Mouse (Mus musculus): ENCODE measurements around the gene Card19. TPM values are rescaled to one million over a fixed set of nuclear protein-coding genes. Genes with fewer than 3 reads are reported as not detected.

Card19 gene
- polyA plus RNA-seq, 1 experiment from 2014 or later: 27.4 TPM

DNA sequence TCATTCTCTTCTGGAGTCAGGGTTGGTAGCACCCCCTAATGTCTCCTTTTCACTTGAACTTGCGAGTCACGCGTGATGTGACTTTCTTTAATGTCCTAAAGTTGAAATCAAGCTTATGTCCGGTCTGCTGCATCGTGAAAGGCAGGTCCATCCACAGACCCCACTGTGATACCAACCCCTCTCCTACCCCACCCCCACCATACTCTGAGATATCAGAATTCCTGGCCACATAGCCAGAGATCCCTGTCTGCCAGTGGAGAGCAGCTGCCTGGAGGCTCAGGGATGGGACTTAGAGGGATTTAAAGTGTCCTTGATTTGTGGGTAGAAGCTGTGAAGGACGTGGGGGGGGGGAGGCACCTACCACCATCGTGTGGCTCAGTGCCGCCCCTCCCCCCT is 32.6 kb upstream of the Card19 start, which contains the start of gene Susd3:
TSS of gene Susd3 (minus strand) at position 240 of the 396 bp plus-strand sequence.
- Histone ChIP-seq H3K27me3 (ENCODE audit: control insufficient read depth, insufficient read depth, low read length) (peaks cover 23% of the 10 kb centered on the region), H3K9me3 (ENCODE audit: control insufficient read depth, low read length) (no peaks in the 10 kb centered on the region), H3K4me2 (replicated peaks; ENCODE audit: low read depth, low read length) (peak within 1 kb of the TSS; percentile 55), H3K4me1 (replicated peaks; ENCODE audit: control insufficient read depth, insufficient read depth, low read length) (peaks cover 4% of the 10 kb centered on the region; the same call in 1 of the 2 replicates), H3K27ac (ENCODE audit: low read depth, low read length) (no peak within 1 kb of the TSS), H3K36me3 (ENCODE audit: control insufficient read depth, insufficient read depth, low read length) (no peaks in the 10 kb centered on the region), H3K9ac (ENCODE audit: low read depth, low read length) (no peak within 1 kb of the TSS), H3K4me3 (ENCODE audit: low read depth, low read length) (peak within 1 kb of the TSS; percentile 29)
- ATAC-seq (ENCODE audit: low FRiP score) (no peak), DNase-seq (ENCODE audit: low spot score) (no peak)
- WGBS: 12% methylated on average over 7 of the region's 8 CpGs

DNA sequence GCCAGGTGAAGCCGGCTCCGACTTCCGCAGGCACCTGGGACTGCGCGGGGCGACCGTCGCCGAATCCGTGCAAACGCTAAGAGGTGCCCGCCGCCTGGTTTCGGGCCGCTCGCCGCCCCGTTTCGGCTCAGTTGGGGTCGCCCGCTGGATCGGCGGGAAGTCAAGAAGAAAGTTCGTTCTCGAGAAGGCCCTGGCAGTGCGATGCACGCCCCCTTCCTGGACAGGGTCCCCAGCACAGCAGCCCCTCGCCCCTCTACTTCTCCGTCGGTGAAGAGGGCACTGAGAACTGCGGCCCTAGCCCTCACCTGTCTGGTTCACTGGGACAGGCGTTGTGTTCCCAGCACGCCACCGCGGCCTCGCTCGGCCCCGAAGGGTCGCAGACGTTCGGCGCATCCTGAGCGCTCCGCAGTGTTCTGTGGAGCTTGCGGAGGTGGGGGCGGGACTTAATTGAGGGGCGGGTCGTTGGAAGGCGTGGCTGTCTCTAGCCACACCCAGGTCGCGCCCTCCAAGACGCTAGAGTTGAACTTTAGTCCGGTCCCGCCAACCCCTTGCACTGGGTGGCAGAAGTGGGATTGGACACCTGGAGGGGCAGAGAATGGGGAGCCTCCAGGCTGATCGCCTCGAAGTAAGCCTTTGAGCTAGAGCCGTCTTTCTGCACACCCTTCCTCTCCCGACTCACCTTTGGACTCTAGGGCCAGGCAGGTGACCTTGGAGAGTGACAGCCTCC is 32.1 kb upstream of the Card19 start:
- WGBS: 2% methylated on average over 58 of the region's 58 CpGs
- Histone ChIP-seq H3K9ac (ENCODE audit: low read depth, low read length) (no peak overlapping the region), H3K27ac (ENCODE audit: low read depth, low read length) (no peak overlapping the region), H3K27me3 (ENCODE audit: control insufficient read depth, insufficient read depth, low read length) (peaks cover 23% of the 10 kb centered on the region), H3K9me3 (ENCODE audit: control insufficient read depth, low read length) (no peaks in the 10 kb centered on the region), H3K4me2 (replicated peaks; ENCODE audit: low read depth, low read length) (peak overlapping the region; percentile 55), H3K36me3 (ENCODE audit: control insufficient read depth, insufficient read depth, low read length) (no peaks in the 10 kb centered on the region), H3K4me1 (replicated peaks; ENCODE audit: control insufficient read depth, insufficient read depth, low read length) (peaks cover 4% of the 10 kb centered on the region; the same call in 1 of the 2 replicates), H3K4me3 (ENCODE audit: low read depth, low read length) (peak overlapping the region; percentile 29)
- peak; percentile 43; the same call in 1 of the 2 replicates for ATAC-seq (ENCODE audit: low FRiP score)
- DNase-seq (ENCODE audit: low spot score): peak; percentile 54

DNA sequence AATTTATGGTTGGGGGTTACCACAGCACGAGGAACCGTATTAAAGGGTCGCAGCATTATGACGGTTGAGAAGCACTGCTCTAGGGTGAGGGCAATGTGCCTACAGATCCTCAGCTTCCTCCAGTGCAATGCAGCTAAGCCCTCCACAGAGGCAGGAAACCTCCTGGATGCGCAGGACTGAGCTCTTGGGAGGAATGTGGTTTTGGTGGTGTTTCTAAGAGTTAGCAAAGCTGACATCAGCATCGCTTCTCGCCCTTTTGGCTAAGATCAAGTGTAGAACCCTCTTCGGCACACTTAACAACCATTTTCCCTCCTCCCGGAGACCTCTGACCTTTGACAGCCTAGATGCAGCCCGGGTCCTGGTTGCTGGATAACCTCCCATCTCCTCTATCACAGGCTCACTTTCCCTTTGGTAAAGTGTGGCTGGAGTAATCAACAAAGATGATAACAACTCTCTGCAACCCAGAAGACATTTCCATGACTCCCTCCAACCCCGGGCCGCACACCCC is 31.4 kb upstream of the Card19 start:
- ATAC-seq (ENCODE audit: low FRiP score) (no peak), DNase-seq (ENCODE audit: low spot score) (peak; percentile 20)
- H3K4me1 ChIP-seq (replicated peaks; ENCODE audit: control insufficient read depth, insufficient read depth, low read length): peaks cover 4% of the 10 kb centered on the region; the same call in 1 of the 2 replicates
- peak overlapping the region; percentile 29 for H3K4me3 ChIP-seq (ENCODE audit: low read depth, low read length)
- H3K36me3 ChIP-seq (ENCODE audit: control insufficient read depth, insufficient read depth, low read length): no peaks in the 10 kb centered on the region
- H3K27ac ChIP-seq (ENCODE audit: low read depth, low read length): no peak overlapping the region
- no peaks in the 10 kb centered on the region for H3K9me3 ChIP-seq (ENCODE audit: control insufficient read depth, low read length)
- no peak overlapping the region for H3K9ac ChIP-seq (ENCODE audit: low read depth, low read length)
- WGBS: 30% methylated on average over 12 of the region's 12 CpGs
- peak overlapping the region; percentile 55 for H3K4me2 ChIP-seq (replicated peaks; ENCODE audit: low read depth, low read length)
- H3K27me3 ChIP-seq (ENCODE audit: control insufficient read depth, insufficient read depth, low read length): peaks cover 23% of the 10 kb centered on the region

DNA sequence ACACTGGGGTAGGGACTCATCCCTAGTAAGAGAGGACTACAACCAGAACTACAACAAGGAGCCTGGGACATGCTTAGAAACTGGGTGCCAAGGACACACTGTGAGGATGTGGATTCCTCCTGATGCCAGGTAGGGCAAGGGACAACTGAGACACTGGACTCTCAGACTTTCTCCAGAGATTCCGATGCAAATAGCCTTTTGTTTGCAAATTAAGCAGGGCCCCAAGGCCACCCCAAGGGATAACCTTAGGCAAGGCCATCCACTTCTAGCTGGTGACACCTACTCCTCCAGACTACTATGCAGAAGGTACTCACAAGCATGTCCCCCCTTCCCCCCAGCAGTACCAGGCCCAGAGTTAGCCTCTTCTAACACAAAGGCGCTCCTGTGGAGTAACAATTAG is 30.8 kb upstream of the Card19 start:
- 62% methylated on average over 2 of the region's 2 CpGs for WGBS
- H3K27ac ChIP-seq (ENCODE audit: low read depth, low read length): no peak overlapping the region
- H3K9ac ChIP-seq (ENCODE audit: low read depth, low read length): no peak overlapping the region
- ATAC-seq (ENCODE audit: low FRiP score) (no peak), DNase-seq (ENCODE audit: low spot score) (no peak)
- no peaks in the 10 kb centered on the region for H3K9me3 ChIP-seq (ENCODE audit: control insufficient read depth, low read length)
- H3K36me3 ChIP-seq (ENCODE audit: control insufficient read depth, insufficient read depth, low read length): no peaks in the 10 kb centered on the region
- H3K4me1 ChIP-seq (replicated peaks; ENCODE audit: control insufficient read depth, insufficient read depth, low read length): peaks cover 4% of the 10 kb centered on the region; the same call in 1 of the 2 replicates
- peaks cover 23% of the 10 kb centered on the region for H3K27me3 ChIP-seq (ENCODE audit: control insufficient read depth, insufficient read depth, low read length)
- H3K4me2 ChIP-seq (replicated peaks; ENCODE audit: low read depth, low read length): no peak overlapping the region
- no peak overlapping the region for H3K4me3 ChIP-seq (ENCODE audit: low read depth, low read length)

DNA sequence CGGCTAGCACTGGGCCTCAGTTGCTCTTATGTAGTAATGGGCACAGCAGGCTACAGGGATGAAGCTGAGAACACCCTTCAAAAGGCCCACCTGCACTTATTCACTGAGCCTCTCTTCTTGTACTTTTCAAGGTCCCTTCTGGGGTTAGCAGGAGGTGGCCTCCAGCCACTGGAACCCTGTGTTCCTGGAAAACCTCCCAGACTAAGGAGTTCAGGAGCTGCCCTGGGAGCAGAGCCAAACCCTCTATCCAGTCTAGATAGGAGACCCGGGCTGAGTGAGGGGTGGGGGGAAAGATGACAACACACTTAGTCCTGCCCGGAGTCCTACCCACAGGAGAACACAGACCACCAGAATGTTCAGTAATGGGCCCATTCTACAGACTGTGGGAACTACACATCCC is 30.2 kb upstream of the Card19 start:
- Histone ChIP-seq H3K4me2 (replicated peaks; ENCODE audit: low read depth, low read length) (no peak overlapping the region), H3K36me3 (ENCODE audit: control insufficient read depth, insufficient read depth, low read length) (no peaks in the 10 kb centered on the region), H3K9me3 (ENCODE audit: control insufficient read depth, low read length) (no peaks in the 10 kb centered on the region), H3K4me1 (replicated peaks; ENCODE audit: control insufficient read depth, insufficient read depth, low read length) (peaks cover 4% of the 10 kb centered on the region; the same call in 1 of the 2 replicates), H3K4me3 (ENCODE audit: low read depth, low read length) (no peak overlapping the region), H3K27me3 (ENCODE audit: control insufficient read depth, insufficient read depth, low read length) (peaks cover 23% of the 10 kb centered on the region), H3K9ac (ENCODE audit: low read depth, low read length) (no peak overlapping the region), H3K27ac (ENCODE audit: low read depth, low read length) (no peak overlapping the region)
- 89% methylated on average over 3 of the region's 3 CpGs for WGBS
- DNase-seq (ENCODE audit: low spot score) (no peak), ATAC-seq (ENCODE audit: low FRiP score) (no peak)

DNA sequence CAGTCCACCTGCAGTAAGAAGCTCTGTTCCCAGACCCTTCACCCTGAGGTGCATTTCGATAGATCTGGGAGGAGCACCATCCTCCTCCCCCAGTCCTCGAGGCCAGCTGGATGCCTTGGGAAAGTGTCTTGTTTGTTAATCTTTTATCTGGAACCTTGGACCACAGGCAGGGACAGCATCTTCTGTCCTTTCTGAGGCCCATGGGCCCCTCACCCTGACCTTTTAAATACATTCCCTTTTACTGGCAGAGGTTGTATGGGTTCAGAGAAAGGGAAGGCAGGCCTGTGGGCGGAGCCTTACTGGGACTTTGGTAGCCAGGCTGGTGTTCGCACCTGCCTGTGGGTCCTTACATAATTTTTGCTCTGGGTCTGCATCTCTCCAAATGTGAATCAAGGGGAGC is 29.4 kb upstream of the Card19 start:
- DNase-seq (ENCODE audit: low spot score) (no peak), ATAC-seq (ENCODE audit: low FRiP score) (no peak)
- Histone ChIP-seq H3K9ac (ENCODE audit: low read depth, low read length) (no peak overlapping the region), H3K4me3 (ENCODE audit: low read depth, low read length) (no peak overlapping the region), H3K36me3 (ENCODE audit: control insufficient read depth, insufficient read depth, low read length) (no peaks in the 10 kb centered on the region), H3K27me3 (ENCODE audit: control insufficient read depth, insufficient read depth, low read length) (peaks cover 23% of the 10 kb centered on the region), H3K4me1 (replicated peaks; ENCODE audit: control insufficient read depth, insufficient read depth, low read length) (peaks cover 4% of the 10 kb centered on the region; the same call in 1 of the 2 replicates), H3K4me2 (replicated peaks; ENCODE audit: low read depth, low read length) (no peak overlapping the region), H3K9me3 (ENCODE audit: control insufficient read depth, low read length) (no peaks in the 10 kb centered on the region), H3K27ac (ENCODE audit: low read depth, low read length) (no peak overlapping the region)
- 55% methylated on average over 4 of the region's 4 CpGs for WGBS

DNA sequence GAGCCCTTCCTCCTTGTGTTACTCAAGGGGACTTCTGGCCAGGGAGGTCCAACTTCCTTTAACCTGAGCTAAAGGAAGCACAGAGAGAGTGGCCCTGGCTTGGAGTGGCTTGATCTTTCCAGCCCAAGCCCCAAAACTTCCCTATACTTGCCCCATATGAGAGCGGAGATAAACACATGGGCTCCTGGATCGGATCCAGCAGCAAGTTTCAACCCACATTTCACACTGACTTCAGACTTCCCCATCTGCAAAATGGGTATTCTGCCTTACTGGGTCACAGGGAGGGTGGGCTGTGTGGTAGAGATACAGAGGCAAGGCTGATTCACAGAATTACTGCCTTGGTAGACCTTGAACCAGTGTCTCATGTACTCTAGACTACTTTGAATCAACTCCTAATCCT is 27.7 kb upstream of the Card19 start:
- H3K4me1 ChIP-seq (replicated peaks; ENCODE audit: control insufficient read depth, insufficient read depth, low read length): peaks cover 4% of the 10 kb centered on the region; the same call in 1 of the 2 replicates
- WGBS: 98% methylated on average over 2 of the region's 2 CpGs
- ATAC-seq (ENCODE audit: low FRiP score) (no peak), DNase-seq (ENCODE audit: low spot score) (no peak)
- no peaks in the 10 kb centered on the region for H3K36me3 ChIP-seq (ENCODE audit: control insufficient read depth, insufficient read depth, low read length)
- H3K4me2 ChIP-seq (replicated peaks; ENCODE audit: low read depth, low read length): no peak overlapping the region
- no peaks in the 10 kb centered on the region for H3K9me3 ChIP-seq (ENCODE audit: control insufficient read depth, low read length)
- H3K27ac ChIP-seq (ENCODE audit: low read depth, low read length): no peak overlapping the region
- peaks cover 20% of the 10 kb centered on the region for H3K27me3 ChIP-seq (ENCODE audit: control insufficient read depth, insufficient read depth, low read length)
- no peak overlapping the region for H3K4me3 ChIP-seq (ENCODE audit: low read depth, low read length)
- no peak overlapping the region for H3K9ac ChIP-seq (ENCODE audit: low read depth, low read length)

DNA sequence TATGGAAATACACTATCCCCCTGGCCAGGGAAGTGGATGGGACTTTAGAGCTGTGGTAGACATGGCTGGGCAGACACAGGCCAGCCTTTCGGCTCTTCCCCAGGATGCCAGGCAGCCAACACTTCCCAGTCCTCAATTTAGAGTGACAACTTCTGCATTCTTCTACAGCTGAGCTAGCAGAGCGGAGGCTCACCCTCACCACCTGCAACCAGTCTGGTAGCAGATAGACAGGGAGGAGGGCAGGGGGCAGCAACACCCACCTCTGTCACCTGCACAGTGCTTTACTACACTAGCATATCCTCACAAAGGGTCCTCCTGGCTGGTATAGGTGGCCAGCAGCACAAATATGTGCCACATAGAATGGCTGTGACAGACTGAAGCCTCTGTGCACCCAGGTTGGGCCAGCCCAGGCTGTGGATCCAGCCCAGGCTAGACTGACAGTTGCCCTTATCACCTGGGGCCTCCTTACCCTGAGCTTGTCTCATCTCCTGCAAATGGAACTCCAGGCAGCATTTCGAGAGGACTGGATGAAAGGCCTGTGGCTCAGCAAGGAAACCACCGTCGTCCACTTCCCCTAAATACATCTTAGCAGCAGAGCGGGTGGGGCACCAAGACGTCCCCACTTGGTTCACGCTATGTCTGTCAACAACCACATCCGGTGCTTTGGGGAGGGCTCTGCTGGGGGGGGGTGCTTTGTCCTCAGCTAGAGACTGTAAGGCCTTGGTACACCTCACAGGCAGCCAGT is 26.7 kb upstream of the Card19 start:
- Histone ChIP-seq H3K4me1 (replicated peaks; ENCODE audit: control insufficient read depth, insufficient read depth, low read length) (no peaks in the 10 kb centered on the region; the same call in 1 of the 2 replicates), H3K27ac (ENCODE audit: low read depth, low read length) (no peak overlapping the region), H3K27me3 (ENCODE audit: control insufficient read depth, insufficient read depth, low read length) (peaks cover 12% of the 10 kb centered on the region), H3K9me3 (ENCODE audit: control insufficient read depth, low read length) (no peaks in the 10 kb centered on the region), H3K36me3 (ENCODE audit: control insufficient read depth, insufficient read depth, low read length) (no peaks in the 10 kb centered on the region), H3K4me2 (replicated peaks; ENCODE audit: low read depth, low read length) (no peak overlapping the region), H3K9ac (ENCODE audit: low read depth, low read length) (no peak overlapping the region), H3K4me3 (ENCODE audit: low read depth, low read length) (no peak overlapping the region)
- 79% methylated on average over 9 of the region's 9 CpGs for WGBS
- no peak for ATAC-seq (ENCODE audit: low FRiP score)
- DNase-seq (ENCODE audit: low spot score): no peak
